Mouse (Mus musculus) myocyte (in vitro differentiated cells): ENCODE measurements around the gene Ptdss2. TPM values are rescaled to one million over a fixed set of nuclear protein-coding genes. Genes with fewer than 3 reads are reported as not detected.

Source experiments
- H3K27me3 ChIP-seq: one replicate; pipeline ENCODE4 v1.6.1; 2011; ENCODE audit not compliant: control insufficient read depth, insufficient read depth, insufficient read length
- H3K36me3 ChIP-seq: one replicate; pipeline ENCODE4 v1.6.1; 2011; ENCODE audit not compliant: control insufficient read depth, insufficient read depth
- H3K4me2 ChIP-seq: one replicate; pipeline ENCODE4 v1.6.1; 2011; ENCODE audit warnings: low read depth, control low read depth
- H3K4me3 ChIP-seq: one replicate; pipeline ENCODE4 v1.5.1; 2011; ENCODE audit warnings: mild to moderate bottlenecking, control low read depth, moderate library complexity
- H3K79me2 ChIP-seq: one replicate; pipeline ENCODE4 v1.6.1; 2011; ENCODE audit not compliant: control insufficient read depth, insufficient read depth
- H3ac ChIP-seq: one replicate; pipeline ENCODE4 v1.6.1; 2011; ENCODE audit not compliant: control insufficient read depth, insufficient read length
- CEBPB ChIP-seq: IDR thresholded peaks from 2 replicates; pipeline ENCODE4 v1.6.1; 2011; ENCODE audit warnings: mild to moderate bottlenecking, moderate library complexity; ENCODE audit not compliant: poor library complexity, insufficient read depth, severe bottlenecking
- E2F4 ChIP-seq: IDR thresholded peaks from one replicate; pipeline ENCODE4 v1.6.1; 2011; ENCODE audit warnings: mild to moderate bottlenecking, control low read depth, moderate library complexity; ENCODE audit not compliant: insufficient read depth
- MAX ChIP-seq: IDR thresholded peaks from one replicate; pipeline ENCODE4 v1.6.1; 2011; ENCODE audit warnings: low read depth, mild to moderate bottlenecking, control low read depth
- MYOD1 ChIP-seq, 3 experiments: IDR thresholded peaks; one replicate each; pipeline ENCODE4 v1.6.1; 2011; ENCODE audit warnings: control low read depth in 2 of 3, low read depth in 2 of 3, mild to moderate bottlenecking in 2 of 3, moderate library complexity in 1 of 3; ENCODE audit not compliant: insufficient read length in 2 of 3, control insufficient read depth in 1 of 3
- MYOG ChIP-seq, 3 experiments: IDR thresholded peaks; one replicate each; pipeline ENCODE4 v1.6.1; 2011; ENCODE audit warnings: control low read depth in 2 of 3, low read depth in 2 of 3, mild to moderate bottlenecking in 2 of 3; ENCODE audit not compliant: insufficient read length in 2 of 3, control insufficient read depth in 1 of 3, insufficient read depth in 1 of 3
- POLR2A ChIP-seq: IDR thresholded peaks from one replicate; pipeline ENCODE4 v1.6.1; 2011; ENCODE audit warnings: low read depth, mild to moderate bottlenecking, control low read depth, moderate library complexity; ENCODE audit not compliant: insufficient read length
- POLR2AphosphoS2 ChIP-seq: IDR thresholded peaks from one replicate; pipeline ENCODE4 v1.6.1; 2011; ENCODE audit warnings: low read depth, control low read depth; ENCODE audit not compliant: insufficient read length
- REST ChIP-seq: IDR thresholded peaks from one replicate; pipeline ENCODE4 v1.6.1; 2011; ENCODE audit warnings: mild to moderate bottlenecking, control low read depth, moderate library complexity; ENCODE audit not compliant: insufficient read depth, insufficient read length
- SRF ChIP-seq: IDR thresholded peaks from one replicate; pipeline ENCODE4 v1.6.1; 2011; ENCODE audit warnings: low read depth; ENCODE audit not compliant: control insufficient read depth, insufficient read length
- TCF12 ChIP-seq: IDR thresholded peaks from one replicate; pipeline ENCODE4 v1.6.1; 2011; ENCODE audit warnings: mild to moderate bottlenecking, control low read depth; ENCODE audit not compliant: poor library complexity, insufficient read depth, severe bottlenecking
- TCF3 ChIP-seq: IDR thresholded peaks from one replicate; pipeline ENCODE4 v1.6.1; 2011; ENCODE audit warnings: low read depth, control low read depth; ENCODE audit not compliant: insufficient read length
- USF1 ChIP-seq: IDR thresholded peaks from one replicate; pipeline ENCODE4 v1.6.1; 2011; ENCODE audit warnings: low read depth, mild to moderate bottlenecking, control low read depth, moderate library complexity
- polyA plus RNA-seq: library from polyadenylated mRNA; unstranded; fragments of >200 nt; fragmentation: generic; extraction: Trizol; gene quantifications from one replicate; pipeline ENCODE4 v1.2.1, GENCODE M21; 2012; ENCODE audit warnings: missing spikeins

Gene Ptdss2
- polyA plus RNA-seq, 1 experiment = 28.0 TPM

- Histone ChIP-seq H3K36me3 (no peaks in the 10 kb centered on the region), H3K4me3 (no peak overlapping the region), H3K4me2 (no peak overlapping the region), H3K27me3 (peaks cover 13% of the 10 kb centered on the region), H3ac (no peak overlapping the region), H3K79me2 (no peaks in the 10 kb centered on the region)
- no peak for TF ChIP-seq TCF12
- no peak for TF ChIP-seq USF1
- no peak for TF ChIP-seq POLR2A
- no peak for TF ChIP-seq CEBPB
- no peak for TF ChIP-seq MYOD1 (IDR thresholded peaks at IDR 0.05; ENCODE audit: control insufficient read depth in 1 of 3, insufficient read length in 2 of 3, low read depth in 2 of 3)
- TF ChIP-seq E2F4 = no peak
- TF ChIP-seq TCF3 = no peak
- TF ChIP-seq SRF = no peak
- TF ChIP-seq POLR2AphosphoS2 = no peak
- no peak for TF ChIP-seq REST
- no peak for TF ChIP-seq MAX
- TF ChIP-seq MYOG (IDR thresholded peaks at IDR 0.05; ENCODE audit: control insufficient read depth in 1 of 3, insufficient read depth in 1 of 3, insufficient read length in 2 of 3, low read depth in 2 of 3) = no peak
Measured at GRCm38 (mm10) chr7:141097177-141097576, 25.0 kb upstream of the Ptdss2 start.

GRCm38 (mm10) chr7:141099911-141100691 lies 22.1 kb upstream of the Ptdss2 start, which contains the start of gene Sigirr:
TSS of gene Sigirr (minus strand) at chr7:141100572.
- H3K79me2 ChIP-seq = no peaks in the 10 kb centered on the region
- H3K27me3 ChIP-seq = peaks cover 21% of the 10 kb centered on the region
- H3K36me3 ChIP-seq = no peaks in the 10 kb centered on the region
- no peak within 1 kb of the TSS for H3ac ChIP-seq
- H3K4me2 ChIP-seq = no peak within 1 kb of the TSS
- no peak within 1 kb of the TSS for H3K4me3 ChIP-seq
- TF ChIP-seq POLR2AphosphoS2 (no peak), MYOG (IDR thresholded peaks at IDR 0.05; ENCODE audit: control insufficient read depth in 1 of 3, insufficient read depth in 1 of 3, insufficient read length in 2 of 3, low read depth in 2 of 3) (no peak), SRF (no peak), CEBPB (no peak), MAX (no peak), USF1 (no peak), POLR2A (no peak), TCF12 (no peak), MYOD1 (IDR thresholded peaks at IDR 0.05; ENCODE audit: control insufficient read depth in 1 of 3, insufficient read length in 2 of 3, low read depth in 2 of 3) (no peak), TCF3 (no peak), E2F4 (no peak), REST (no peak)

- Histone ChIP-seq H3ac (no peak overlapping the region), H3K36me3 (no peaks in the 10 kb centered on the region), H3K27me3 (peaks cover 29% of the 10 kb centered on the region), H3K4me3 (no peak overlapping the region), H3K79me2 (no peaks in the 10 kb centered on the region), H3K4me2 (no peak overlapping the region)
- TF ChIP-seq USF1 (no peak), POLR2AphosphoS2 (no peak), E2F4 (no peak), MYOG (IDR thresholded peaks at IDR 0.05; ENCODE audit: control insufficient read depth in 1 of 3, insufficient read depth in 1 of 3, insufficient read length in 2 of 3, low read depth in 2 of 3) (no peak)
Measured at GRCm38 (mm10) chr7:141103161-141103560, 19.0 kb upstream of the Ptdss2 start.

GRCm38 (mm10) chr7:141115874-141116273 lies 6.3 kb upstream of the Ptdss2 start:
- no peak overlapping the region for H3K4me2 ChIP-seq
- no peaks in the 10 kb centered on the region for H3K79me2 ChIP-seq
- H3K4me3 ChIP-seq = no peak overlapping the region
- H3ac ChIP-seq = no peak overlapping the region
- TF ChIP-seq REST (no peak), USF1 (no peak), POLR2A (no peak), MAX (no peak), SRF (no peak), MYOD1 (IDR thresholded peaks at IDR 0.05; ENCODE audit: control insufficient read depth in 1 of 3, insufficient read length in 2 of 3, low read depth in 2 of 3) (no peak), E2F4 (no peak), TCF3 (no peak), CEBPB (no peak), TCF12 (no peak)
- no peaks in the 10 kb centered on the region for H3K36me3 ChIP-seq
- peaks cover 13% of the 10 kb centered on the region for H3K27me3 ChIP-seq

- H3K79me2 ChIP-seq = no peaks in the 10 kb centered on the region
- TF ChIP-seq MAX (no peak), SRF (no peak), TCF12 (no peak), USF1 (no peak), E2F4 (no peak), POLR2AphosphoS2 (no peak), REST (no peak), MYOD1 (IDR thresholded peaks at IDR 0.05; ENCODE audit: control insufficient read depth in 1 of 3, insufficient read length in 2 of 3, low read depth in 2 of 3) (no peak), MYOG (IDR thresholded peaks at IDR 0.05; ENCODE audit: control insufficient read depth in 1 of 3, insufficient read depth in 1 of 3, insufficient read length in 2 of 3, low read depth in 2 of 3) (no peak)
- H3K4me3 ChIP-seq = no peak within 1 kb of the TSS
- peaks cover 13% of the 10 kb centered on the region for H3K27me3 ChIP-seq
- H3K4me2 ChIP-seq = no peak within 1 kb of the TSS
- no peak within 1 kb of the TSS for H3ac ChIP-seq
- no peaks in the 10 kb centered on the region for H3K36me3 ChIP-seq
Measured at GRCm38 (mm10) chr7:141117636-141118035, 4.5 kb upstream of the Ptdss2 start, which contains the start of gene Ano9. TSS of gene Ano9 (minus strand) at chr7:141117806.
